Mouse (Mus musculus) left cerebral cortex, postnatal 4 days (tissue): ENCODE results near the gene Ctdsp1. TPM values are rescaled to one million over a fixed set of nuclear protein-coding genes. Genes with fewer than 3 reads are reported as not detected.
"Not testable (repeated sequence)": the region's sequence is repeated elsewhere in the genome, so short reads cannot be mapped to it uniquely, and the experiment has no call there.

Experiments used
- DNase-seq: peaks from one replicate; pipeline ENCODE4 v3.0.0-alpha.2; 2022
- intact Hi-C: fragments of 180-260 bp; cut with DNase I; formaldehyde crosslinking; loops from one replicate; pipeline ENCODE4 v1.15.1; 2025
- total RNA-seq, 2 experiments: library from RNA; stranded (reverse); gene quantifications; 2 replicates each; pipeline ENCODE4 v1.2.3; 2021

Gene Ctdsp1
- total RNA-seq, 2 experiments from 2014 or later = 19.2 to 20.8 TPM

DNA sequence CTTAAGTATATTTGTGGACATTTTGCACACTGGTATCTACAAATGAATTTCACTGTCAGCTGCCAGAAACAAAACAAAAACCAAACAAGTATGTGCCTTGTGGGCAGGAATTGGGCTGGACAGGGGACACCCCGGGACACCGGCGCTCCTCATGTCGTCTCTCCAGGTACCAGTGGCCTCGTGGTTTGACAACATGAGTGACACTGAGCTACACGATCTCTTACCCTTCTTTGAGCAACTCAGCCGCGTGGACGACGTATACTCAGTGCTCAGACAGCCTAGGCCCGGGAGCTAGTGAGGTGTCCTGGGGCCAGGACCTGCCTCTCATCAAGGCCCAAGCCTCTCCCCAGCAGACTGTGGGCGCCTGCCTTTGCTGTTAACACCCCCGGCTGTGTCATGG is 4.0 kb downstream of the Ctdsp1 start:
- DNase-seq = no peak
- intact Hi-C loops = no loop called here

GRCm38 (mm10) chr1:74396456-74397222 is 5.3 kb downstream of the Ctdsp1 start:
- DNase-seq, intact Hi-C loops: not testable (repeated sequence)

GRCm38 (mm10) chr1:74397268-74397918 is 6.1 kb downstream of the Ctdsp1 start:
- intact Hi-C loops = no loop called here
- DNase-seq = peak; percentile 97

DNA sequence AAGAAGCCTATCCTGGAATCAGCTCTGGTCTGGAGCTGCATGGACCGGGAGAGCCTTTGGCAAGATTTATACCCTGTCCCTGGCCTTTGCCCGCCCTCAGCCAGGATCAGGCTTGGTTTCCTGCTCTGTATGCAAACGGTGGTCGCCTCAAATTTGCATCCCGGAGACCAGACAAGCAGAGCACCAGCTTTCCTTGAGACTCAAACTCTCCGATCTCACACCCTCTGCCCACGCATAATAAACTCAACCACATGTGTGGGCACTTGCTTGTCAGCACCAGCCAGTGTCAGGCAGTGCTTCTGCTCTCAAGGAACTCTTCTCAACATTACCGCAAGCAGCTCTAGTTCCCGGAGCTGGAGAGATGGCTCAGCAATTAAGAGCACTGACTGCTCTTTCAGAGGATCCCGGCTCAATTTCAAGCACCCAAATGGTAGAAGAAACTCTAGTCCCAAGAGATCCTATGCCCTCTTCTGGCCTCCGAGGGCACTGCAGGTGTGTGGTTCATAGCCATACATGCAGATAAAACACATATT is 6.7 kb downstream of the Ctdsp1 start:
- intact Hi-C loops = no loop called here
- peak; percentile 69 for DNase-seq

DNA sequence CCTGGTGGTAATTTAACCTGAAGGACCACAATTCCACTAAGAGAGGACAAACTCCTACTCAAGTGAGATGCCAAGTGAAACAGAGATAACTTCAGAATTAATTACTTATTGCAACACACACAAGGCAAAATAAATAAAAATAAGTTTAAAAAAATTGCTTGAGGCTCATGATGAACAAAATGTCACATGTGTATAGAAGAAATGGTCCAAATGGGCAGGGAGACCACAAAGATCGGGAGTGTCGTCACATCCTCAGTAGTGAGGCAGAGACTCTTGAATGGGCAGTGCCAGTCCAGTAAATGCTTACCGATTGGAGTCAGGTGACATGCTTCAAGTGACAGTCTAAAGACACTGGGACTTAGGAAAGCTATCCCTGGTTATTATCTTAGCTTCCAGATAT is 9.2 kb downstream of the Ctdsp1 start:
- intact Hi-C loops = no loop called here
- DNase-seq = no peak

DNA sequence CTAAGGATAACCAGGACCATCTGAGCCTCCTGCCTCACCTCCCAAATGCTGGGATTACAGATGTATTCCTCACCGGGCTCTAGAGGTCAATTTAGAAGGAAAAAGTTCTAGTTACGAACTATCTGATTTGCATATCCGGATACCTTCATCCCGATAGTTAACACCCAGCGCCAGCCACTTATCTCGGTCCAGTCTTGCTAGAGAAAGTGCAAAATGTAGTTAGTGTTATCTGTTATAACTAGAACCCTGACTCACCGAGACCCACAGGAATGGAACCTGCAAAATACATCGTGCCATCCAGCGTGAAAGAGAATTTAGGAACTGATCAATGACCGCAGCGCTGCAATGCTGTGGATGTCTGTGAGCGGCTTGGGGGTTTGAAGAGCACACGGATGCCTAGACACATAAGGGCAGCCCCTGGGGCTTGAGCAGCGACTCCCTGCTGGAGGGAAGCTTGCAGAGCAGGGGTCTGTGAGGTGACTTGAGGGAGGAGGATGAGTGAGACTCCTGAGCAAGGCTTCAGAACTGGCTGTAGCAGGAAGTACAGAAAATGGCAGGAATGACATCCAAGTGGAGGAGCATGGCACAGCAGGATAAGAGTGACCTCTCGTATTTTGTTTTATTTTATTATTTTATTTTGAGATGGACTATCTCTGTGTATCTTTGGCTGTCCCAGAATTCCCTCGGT is 9.8 kb downstream of the Ctdsp1 start:
- no peak for DNase-seq
- intact Hi-C loops = no loop called here

DNA sequence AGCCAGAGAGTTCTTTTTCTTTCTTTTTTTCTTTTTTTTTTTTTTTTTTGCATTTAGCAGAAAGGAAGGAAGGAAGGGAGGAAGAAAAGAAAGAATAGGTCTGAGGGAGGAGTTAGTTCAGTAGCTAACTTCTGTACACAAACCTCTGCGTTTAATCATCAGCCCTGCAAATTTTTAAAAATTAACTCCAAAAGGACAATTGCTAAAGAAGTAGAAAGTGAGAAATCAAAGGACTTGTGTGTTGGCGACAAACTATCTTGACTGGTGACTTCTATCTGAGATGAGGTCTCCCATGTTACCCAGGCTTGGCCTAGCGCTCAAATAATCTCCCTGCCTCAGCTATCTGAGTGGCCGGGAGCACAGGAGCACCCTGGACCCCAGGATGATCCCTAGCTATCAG is 12.9 kb downstream of the Ctdsp1 start:
- no peak for DNase-seq
- intact Hi-C loops = no loop called here

- no peak for DNase-seq
- intact Hi-C loops = no loop called here
Measured at GRCm38 (mm10) chr1:74408589-74409504, 17.5 kb downstream of the Ctdsp1 start, which contains the start of gene Vil1. Gene Vil1 (plus strand): TSS chr1:74409376.

DNA sequence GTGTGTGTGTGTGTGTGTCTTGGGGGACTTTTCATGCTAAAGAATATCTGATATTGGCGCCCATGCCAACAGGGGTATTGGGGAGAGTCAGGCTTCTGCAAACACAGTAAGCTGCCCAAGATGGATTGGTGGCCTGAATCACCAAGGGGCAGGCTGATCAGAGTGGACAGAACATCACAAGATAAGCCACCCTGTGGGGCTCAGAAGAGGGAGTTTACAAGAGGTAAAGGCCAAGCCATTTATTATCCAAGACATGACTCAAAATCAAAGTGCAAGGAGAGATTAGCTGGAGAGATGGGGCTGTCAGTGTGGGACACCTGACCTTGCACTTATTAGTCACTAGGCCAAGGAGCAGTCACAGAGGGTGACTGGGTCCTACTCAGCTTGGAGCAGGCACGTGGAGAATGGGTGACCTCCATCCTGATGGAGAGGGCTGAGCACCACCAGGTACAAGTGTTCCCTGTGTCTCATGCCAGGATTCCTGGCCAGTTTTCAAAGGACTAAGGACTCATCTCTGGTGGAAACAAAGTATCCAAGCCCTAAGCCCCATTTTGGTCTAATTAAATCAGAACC is 20.5 kb downstream of the Ctdsp1 start:
- no peak for DNase-seq
- intact Hi-C loops = no loop called here

GRCm38 (mm10) chr1:74412711-74413110 is 21.4 kb downstream of the Ctdsp1 start:
- intact Hi-C loops = no loop called here
- no peak for DNase-seq

DNA sequence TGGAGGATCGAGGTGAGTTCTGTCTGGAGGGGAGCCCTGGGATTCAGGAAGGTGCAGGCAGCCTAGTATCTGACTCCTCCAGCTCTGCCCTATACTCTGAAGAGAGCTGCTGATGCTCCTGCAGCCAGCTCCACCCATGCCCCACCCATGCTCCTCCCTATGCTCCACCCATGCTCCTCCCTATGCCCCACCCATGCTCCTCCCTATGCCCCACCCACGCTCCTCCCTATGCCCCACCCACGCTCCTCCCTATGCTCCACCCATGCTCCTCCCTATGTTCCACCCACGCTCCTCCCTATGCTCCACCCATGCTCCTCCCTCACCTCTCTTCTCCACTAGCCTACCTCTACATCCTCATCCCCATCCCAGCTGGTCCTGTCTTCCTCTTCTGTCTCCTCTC is 23.8 kb downstream of the Ctdsp1 start:
- intact Hi-C loops = no loop called here
- DNase-seq = no peak

DNA sequence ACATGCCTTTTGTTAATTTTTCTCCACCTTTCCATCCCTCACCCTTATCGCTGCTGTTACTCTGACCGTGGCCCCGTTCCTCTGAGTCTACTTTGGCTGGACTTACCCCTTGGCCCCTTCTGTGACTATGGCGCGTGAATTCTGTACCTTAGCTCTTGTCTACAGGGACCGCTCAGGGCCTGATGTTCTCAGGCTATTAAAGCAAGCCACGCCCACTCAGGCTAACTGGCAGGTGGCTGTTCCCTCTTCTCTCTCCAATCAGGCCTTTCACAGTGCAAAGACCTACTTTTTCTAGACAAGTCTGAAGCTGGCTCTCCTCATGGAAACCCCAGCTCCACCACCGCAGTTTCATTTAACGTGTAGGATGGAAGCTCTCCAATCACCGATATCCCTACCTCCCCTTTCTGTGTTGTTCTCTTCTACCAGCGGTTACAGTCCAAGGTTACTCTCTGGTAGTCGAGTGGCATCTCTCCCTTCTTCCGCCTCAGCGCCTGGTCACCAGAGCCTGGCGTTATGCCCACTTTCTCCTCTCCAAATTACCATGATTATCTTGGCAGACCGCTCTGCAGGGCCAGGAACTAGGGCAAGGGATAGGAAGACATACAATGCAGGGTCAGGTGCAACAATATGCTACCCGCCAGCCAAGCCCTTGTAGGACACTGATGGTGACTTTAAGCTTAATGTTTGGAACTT is 27.6 kb downstream of the Ctdsp1 start:
- intact Hi-C loops = no loop called here
- peak; percentile 38 for DNase-seq

GRCm38 (mm10) chr1:74419440-74419794 is 28.1 kb downstream of the Ctdsp1 start:
- intact Hi-C loops = no loop called here

DNA sequence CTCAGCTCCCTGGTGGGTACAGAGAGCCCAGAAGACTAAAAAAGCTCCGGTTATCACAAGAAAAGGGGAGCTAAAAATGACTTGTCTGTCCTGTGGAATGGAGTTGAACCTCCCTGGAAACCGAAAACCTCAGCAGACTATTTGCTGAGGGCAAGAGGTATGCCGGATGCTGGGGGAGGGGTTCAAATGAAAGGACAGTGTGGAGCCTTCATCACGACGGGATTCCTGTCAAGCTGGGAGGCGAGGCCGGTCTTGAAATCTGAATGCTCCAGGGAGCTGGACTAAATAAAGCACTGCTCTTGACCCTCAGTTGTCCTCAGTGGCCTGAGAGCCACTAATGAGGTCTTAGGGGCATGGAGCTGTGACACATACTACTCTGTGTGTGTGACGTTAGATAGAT is 31.8 kb downstream of the Ctdsp1 start:
- intact Hi-C loops = no loop called here
- no peak for DNase-seq

More at GRCm38 (mm10) chr1:74419440-74419794, 28.1 kb downstream of the Ctdsp1 start:
- DNase-seq = no peak

- intact Hi-C loops = no loop called here
- DNase-seq = no peak
Measured at GRCm38 (mm10) chr1:74425845-74426244, 34.5 kb downstream of the Ctdsp1 start.

DNA sequence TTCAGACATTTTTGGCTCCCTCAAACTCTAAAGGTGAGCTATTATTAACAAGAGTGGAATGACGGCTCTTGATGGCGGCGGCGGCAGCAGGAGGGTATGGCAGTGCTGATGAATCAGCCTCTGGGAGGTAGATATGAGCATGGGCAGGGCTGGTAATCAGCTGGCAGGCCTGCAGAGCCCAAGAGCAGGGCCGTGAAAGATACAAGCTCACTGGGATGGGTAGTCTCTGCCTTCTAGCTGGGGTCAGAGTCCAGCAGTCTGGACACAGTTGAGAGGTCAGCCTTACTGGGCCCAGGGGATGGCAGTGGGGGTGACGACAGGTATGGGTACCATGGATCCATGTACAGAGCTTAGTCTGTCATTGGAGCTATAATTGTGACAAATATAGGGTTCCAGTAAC is 41.9 kb downstream of the Ctdsp1 start:
- DNase-seq = no peak
- intact Hi-C loops = no loop called here

DNA sequence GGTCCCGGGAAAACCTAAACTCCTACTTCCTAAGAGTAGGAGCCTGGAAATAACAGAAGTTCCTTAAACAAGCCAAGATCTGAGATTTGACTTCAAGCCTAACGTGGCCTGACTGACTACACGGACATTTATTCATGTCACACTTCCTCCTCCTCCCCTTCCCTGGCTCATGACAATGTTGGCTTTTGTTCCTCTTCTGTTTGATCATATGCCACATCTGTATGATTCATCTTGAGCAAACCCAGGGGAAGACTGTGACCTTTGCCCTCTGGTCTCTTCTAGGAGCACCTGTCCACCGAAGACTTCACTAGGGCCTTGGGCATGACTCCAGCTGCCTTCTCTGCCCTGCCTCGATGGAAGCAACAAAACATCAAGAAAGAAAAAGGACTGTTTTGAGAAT is 43.3 kb downstream of the Ctdsp1 start:
- intact Hi-C loops = no loop called here
- no peak for DNase-seq

DNA sequence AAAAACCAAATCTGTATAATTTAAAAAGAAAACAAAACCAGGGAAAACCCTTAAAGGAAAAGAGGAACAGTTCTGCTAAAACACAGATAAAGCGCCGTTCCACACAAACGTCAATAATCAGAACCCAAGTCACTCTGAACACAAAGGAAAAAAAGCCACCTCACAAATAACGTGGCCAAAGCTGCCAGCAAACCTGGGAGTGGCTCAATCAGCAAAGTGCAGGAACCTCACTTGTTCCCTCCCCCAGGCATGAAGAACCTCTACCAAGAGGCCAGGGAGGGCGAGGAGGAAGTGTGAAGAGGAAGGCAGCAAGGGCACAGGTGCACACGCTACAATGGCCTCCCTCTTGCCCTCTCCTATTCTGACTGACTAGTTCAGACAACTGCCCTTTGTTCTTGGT is 44.3 kb downstream of the Ctdsp1 start:
- DNase-seq = no peak
- intact Hi-C loops = no loop called here

GRCm38 (mm10) chr1:74437702-74438427 is 46.6 kb downstream of the Ctdsp1 start:
- intact Hi-C loops = no loop called here
- no peak for DNase-seq
